Mouse (Mus musculus) left cerebral cortex, adult 6 months (tissue): ENCODE results near the gene Stk16. TPM values are rescaled to one million over a fixed set of nuclear protein-coding genes. Genes with fewer than 3 reads are reported as not detected.

Experiments used
- long read RNA-seq, 2 experiments: library from polyadenylated mRNA; unstranded; transcript quantifications; one replicate each; pipeline ENCODE4 v2.0.0; 2019 to 2020
- polyA plus RNA-seq: library from polyadenylated mRNA; unstranded; fragments of <200 nt; fragmentation: Nextera tagmentation; gene quantifications from 2 replicates; pipeline ENCODE4 v1.2.3, GENCODE M21; 2021

The Stk16 gene
- 79.4 and 83.1 TPM in 2 replicates for polyA plus RNA-seq
- long read RNA-seq, experiment 1, transcript Stk16-216 (8 exons, 1,500 nt), result minor isoform, 10 of 465 reads
- long read RNA-seq, experiment 1, transcript Stk16-201 (8 exons, 2,876 nt), result major isoform, 255 of 465 reads
- long read RNA-seq, experiment 1, partial matches to known transcripts, result 10 of 465 reads
- long read RNA-seq, experiment 1, other reads (novel, unspliced or antisense), result 185 of 465 reads
- long read RNA-seq, experiment 2, transcript Stk16-201 (8 exons, 2,876 nt), result major isoform, 49 of 89 reads
- long read RNA-seq, experiment 2, partial matches to known transcripts, result 7 of 89 reads
- long read RNA-seq, experiment 2, other reads (novel, unspliced or antisense), result 25 of 89 reads

DNA sequence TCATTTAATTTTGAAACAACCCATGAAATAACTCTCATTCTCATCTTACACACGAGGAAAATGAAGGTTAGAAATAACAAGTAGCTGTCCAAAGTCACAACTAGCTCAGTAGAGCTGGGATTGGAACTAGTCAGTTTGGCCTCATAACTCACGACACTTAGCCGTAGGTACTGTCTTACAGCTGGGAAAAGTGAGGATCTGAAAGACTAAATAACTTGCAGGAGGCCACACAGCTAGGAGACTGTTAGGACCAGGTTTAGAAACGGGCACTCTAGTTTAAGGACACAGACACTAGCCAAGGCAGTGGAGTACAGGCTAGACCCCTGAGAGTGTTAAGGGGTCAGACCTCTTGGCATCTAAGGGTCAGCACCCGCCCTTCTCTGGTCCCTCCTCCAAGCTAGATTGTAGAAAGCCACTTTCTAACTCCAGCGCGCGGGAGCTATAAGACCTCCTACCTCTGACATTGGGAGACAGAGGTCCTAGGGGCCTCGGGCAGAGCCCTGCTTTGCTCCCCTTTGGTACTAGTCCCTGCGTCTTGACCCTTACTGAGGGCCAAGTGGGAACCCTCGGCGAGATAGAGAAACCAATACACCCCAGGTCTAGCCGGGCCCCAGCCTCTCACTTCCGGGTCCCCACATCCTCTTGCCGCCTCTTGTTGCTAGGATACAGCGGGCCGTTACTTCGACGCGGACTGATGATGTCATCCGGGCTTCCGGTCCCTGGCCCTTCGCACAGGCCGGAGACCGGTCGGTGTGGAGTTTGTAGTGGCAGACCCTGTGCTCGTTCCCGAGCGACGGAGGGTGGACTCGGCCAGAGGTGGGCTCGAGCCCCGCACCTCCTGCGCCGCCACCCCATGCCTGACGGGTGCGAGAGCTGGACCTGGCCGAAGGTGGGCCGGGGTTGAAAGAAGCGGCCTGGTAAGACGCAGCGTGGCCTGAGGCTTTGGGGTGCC is at the start of gene Stk16, which contains the start of gene Glb1l:
Stk16 (plus strand) TSS at position 703 of the 952 bp plus-strand sequence.
Glb1l (minus strand) TSS at position 678 of the 952 bp plus-strand sequence.

DNA sequence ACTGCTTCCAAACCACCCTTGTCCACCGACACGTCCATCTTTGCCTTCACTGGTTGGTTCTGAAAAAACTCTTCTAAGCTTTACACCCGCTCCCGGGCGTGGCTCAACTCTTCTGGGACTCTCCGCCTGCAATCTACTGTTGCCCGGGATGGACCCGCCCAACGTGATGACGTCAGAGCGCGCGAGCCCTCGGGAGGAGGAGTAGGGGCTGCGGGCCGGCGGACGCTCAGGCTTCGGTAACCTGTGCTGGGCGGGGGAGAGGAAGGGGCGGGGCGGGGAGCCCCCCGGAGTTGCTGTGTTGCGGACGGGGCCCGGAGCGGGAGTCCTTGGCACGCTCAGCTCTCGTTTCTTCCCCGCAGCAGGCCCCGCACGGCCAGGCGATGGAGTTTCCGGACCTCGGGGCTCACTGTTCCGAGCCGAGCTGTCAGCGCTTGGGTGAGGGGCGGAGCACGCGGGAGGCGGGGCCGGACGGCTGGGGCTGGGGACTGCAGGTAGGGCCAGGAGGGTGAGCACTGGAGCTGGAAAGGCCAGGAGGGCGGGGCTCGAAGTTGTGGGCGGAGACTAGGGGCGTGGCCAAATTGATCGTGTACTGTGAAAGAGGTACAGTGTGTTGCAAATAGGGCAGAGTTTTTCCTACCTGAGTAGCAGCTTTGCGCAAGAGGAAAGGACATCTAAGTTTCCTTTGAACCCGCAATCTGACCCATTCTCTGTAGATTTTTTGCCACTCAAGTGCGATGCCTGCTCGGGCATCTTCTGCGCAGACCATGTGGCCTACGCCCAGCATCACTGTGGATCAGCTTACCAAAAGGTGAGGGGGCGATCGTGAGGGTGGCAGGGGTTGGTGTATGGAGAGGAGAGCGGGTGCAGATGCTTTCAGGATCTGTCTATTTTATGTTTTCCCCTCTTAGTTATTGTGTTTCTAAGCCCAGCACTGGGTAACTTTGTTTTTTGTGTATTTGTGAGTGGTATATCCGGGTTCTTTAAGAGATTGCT is 41.9 kb upstream of the Stk16 start, which contains the start of gene Zfand2b:
Zfand2b (plus strand) TSS at position 175 of the 993 bp plus-strand sequence.

DNA sequence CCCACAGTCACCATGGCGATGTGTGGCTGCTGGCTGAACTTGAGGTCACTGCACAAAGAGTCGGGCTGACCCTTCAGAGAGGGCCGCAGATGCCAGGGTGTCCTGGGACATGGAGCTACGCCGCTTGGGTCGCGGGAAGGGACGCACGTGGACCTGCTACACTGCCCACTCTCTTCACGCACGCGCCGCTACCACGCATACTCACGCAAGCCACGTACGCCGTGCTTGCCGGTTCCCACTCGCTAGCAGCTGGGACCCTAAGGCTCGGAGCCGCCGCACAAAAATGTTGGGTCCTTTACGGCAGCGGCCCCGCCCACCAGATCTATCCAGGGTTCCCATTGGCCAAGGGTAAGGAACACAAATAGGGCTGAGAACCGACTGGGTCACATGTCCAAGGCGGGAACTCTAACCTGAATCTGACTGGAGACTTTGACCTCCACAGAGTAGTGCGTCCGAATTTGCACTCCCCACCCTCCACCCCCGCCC is 30.5 kb upstream of the Stk16 start, which contains the start of gene Abcb6:
Abcb6 (minus strand) TSS at position 288 of the 486 bp plus-strand sequence.

DNA sequence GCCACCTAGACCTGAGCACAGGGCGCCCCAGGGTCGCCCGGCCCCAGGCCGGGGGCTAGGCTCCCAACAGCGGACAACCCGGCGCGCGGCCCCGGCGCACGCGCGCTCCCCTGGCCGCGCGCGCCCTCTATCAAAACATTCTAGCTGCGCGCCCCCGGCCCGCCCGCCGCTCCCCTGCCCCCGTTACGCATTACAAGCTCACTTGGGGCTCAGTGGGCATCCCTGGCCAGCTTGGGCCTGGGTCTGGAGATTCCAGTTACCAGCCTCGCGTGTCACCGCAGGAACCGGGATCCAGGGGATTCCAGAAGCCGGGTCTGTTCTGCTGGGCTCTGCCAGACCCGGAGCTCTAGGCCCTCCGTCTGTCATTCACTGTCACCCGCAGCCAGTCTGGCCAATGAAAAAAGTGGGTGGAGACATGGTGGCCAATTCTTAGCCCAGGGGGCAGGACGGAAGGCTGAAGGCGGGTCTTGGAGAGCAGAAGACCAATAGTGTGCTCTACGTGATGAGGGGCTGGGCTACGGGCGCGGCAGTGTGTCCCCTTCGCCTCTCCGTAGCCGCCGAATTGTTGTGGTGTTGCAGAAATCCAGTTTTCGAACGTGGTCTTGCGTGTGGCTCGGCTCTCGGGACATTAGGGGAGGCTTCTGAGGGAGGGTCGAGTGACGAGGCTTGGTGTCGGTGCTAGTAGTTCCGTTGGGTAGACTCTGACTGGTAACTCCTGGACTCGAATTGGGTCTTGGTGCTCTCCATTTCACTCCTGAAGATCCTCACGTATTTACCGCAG is 18.8 kb upstream of the Stk16 start, which contains the start of the genes Ankzf1 and Atg9a:
Ankzf1 (plus strand) TSS at position 530 of the 781 bp plus-strand sequence.
Atg9a (minus strand) TSS at position 575 of the 781 bp plus-strand sequence.

DNA sequence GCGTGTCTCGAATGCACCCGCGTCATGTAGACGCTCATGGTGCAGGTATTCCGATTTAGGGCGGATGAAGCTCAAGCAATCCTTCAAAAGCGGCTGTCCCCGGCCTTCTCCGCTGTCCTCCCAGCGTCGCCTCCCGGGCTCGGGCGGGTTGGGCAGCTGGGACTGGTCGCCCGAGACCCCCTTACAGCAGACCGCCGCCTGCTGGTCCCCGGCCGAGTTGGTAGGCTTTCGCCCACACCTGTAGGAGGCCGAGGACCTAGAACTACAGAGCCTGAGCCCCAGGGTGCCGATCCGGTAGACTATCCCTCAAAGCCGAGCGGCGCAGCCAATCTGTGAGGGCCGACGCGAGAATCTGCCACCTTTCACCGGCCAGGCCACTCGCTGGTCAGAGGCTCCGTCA is 8.9 kb downstream of the Stk16 start, which contains the start of gene Tuba4a:
Tuba4a (minus strand) TSS at position 335 of the 400 bp plus-strand sequence.

DNA sequence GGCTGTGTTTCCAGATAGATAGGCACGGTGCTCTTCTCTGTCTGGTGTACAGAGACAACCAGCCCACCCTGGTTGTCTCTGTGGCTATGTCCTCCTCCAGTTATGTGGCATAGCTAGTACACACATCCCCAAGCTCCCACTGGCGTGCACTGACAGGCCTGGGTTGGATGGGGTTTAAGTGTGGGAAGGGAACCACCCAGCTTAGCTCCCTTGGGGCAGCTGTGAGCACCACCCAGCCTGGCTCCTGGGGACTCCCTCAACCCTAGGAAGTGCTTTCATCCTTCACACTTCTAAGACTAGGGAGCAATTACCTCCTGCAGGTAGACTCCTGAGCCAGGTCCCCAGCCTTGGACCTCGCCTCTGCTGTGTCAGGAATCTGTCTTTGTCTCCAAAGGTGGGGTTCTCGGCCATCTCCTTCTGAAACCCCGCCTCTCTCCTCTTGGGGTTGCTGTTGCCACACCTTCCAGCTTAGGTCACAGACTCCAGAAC is 21.1 kb downstream of the Stk16 start, which contains the start of gene A630095N17Rik:
A630095N17Rik (minus strand) TSS at position 439 of the 489 bp plus-strand sequence.

DNA sequence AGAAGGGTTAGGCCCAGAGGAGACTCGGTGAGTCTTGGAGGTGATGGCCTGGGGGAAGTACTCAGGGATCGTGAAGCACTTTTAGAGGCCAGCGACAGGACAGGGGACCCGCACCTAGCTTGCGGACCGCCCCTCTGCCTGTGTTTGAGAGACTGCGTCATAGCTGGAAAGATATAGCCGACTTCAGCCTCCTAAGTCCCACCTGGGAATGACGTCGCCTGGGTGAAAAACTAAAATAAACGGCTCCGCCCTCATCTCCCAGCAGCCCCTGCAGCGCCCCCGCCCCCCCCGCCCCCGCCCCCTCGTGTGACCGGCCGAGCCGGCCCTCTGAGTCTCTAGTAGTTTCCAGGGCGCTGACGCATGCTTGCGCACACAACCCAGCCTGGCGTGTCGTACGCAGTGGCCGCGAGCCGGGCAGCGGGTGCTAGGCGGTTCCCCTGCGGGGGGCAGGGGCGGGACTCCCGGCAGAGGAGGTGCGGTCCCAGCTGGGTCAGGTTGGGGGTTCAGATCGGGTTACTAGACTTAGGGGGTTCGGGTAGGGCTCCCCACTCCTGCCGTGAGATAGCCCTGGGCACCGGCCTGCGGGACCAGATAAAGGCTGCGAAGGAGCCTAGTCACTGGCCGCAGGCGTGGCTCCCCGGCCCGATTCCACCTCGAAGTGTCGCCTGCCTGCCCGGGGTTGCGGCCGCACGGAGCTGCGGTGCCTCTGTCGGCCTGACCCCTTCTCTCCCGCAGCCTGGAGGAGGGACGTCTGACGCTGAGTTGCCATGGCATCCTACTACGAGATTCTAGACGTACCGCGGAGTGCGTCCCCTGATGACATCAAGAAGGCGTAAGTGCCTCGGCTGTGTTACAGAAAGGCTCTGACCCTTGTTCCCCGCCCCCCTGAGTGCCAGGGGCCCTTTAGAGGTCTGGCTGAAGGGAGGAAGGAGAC is 25.7 kb downstream of the Stk16 start, which contains the start of gene Dnajb2:
Dnajb2 (plus strand) TSS at position 290 of the 934 bp plus-strand sequence.

DNA sequence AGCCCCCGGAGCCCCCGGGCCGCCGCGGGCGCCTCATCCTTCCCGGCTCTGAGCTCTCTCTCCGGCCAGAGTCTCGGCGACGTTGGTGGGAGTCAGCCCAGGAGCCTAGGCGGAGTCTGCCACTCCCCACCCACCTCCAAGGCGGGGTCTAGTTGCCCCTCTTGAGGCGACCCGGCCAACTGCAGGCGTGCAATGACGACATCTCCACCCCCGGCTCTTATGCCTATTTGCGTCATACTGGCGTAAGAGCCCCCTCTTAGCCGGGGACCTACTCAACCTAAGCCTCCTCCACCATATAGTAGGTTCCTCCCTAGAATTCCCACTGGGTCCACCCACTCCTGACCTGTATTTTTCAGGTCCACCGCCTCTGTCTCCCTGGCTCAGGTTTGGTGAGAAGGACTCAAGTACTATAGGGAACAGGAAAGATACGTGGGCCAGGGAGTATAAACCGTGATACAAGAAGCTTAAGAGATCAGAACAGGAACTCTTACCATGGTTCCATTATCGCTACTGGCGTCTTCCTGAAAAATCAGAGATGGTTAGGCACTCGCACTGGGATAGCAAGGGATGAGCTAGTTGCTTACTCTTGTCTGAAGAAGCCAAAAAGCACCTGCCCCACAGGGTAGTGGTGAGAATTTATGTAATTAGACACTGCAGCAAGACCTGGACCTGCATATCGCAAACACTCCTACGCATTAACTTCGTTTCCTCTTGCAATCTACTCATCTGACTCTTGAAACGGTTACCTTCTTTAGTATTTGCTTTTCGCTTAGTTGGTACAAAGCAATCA is 53.6 kb downstream of the Stk16 start, which contains the start of gene Ptprn:
Ptprn (minus strand) TSS at position 412 of the 790 bp plus-strand sequence.

Other genes starting within 250 kb of the Stk16 start
- gene Nhej1, start 85.6 kb upstream of the Stk16 start, polyA plus RNA-seq, result 4.1 and 5.2 TPM in 2 replicates
- gene Slc23a3, start 76.9 kb upstream of the Stk16 start, polyA plus RNA-seq, result 2.5 and 3.6 TPM in 2 replicates
- 8.7 and 17.8 TPM in 2 replicates for gene Cnppd1, start 68.1 kb upstream of the Stk16 start, polyA plus RNA-seq
- gene Retreg2, start 68.1 kb upstream of the Stk16 start, polyA plus RNA-seq, result 51.8 and 214 TPM in 2 replicates
- 36.1 and 43.8 TPM in 2 replicates for gene Zfand2b, start 42.2 kb upstream of the Stk16 start, polyA plus RNA-seq
- 10.6 and 12.0 TPM in 2 replicates for gene Abcb6, start 30.4 kb upstream of the Stk16 start, polyA plus RNA-seq
- 12.1 and 13.1 TPM in 2 replicates for gene Ankzf1, start 18.7 kb upstream of the Stk16 start, polyA plus RNA-seq
- 44.9 and 63.6 TPM in 2 replicates for gene Atg9a, start 18.6 kb upstream of the Stk16 start, polyA plus RNA-seq
- 1.8 and 2.2 TPM in 2 replicates for gene Glb1l, start within 50 bp of the Stk16 start, polyA plus RNA-seq
- gene Tuba4a, start 9.0 kb downstream of the Stk16 start, polyA plus RNA-seq, result 232 and 261 TPM in 2 replicates
- not detected in 2 replicates for gene A630095N17Rik, start 21.3 kb downstream of the Stk16 start, polyA plus RNA-seq
- gene Dnajb2, start 25.6 kb downstream of the Stk16 start, polyA plus RNA-seq, result 57.8 and 73.1 TPM in 2 replicates
- gene Ptprn, start 53.7 kb downstream of the Stk16 start, polyA plus RNA-seq, result 113 and 159 TPM in 2 replicates
- 215 and 275 TPM in 2 replicates for gene Resp18, start 67.6 kb downstream of the Stk16 start, polyA plus RNA-seq
- gene Dnpep, start 107.2 kb downstream of the Stk16 start, polyA plus RNA-seq, result 81.6 and 92.2 TPM in 2 replicates
- gene Des, start 149.5 kb downstream of the Stk16 start, polyA plus RNA-seq, result 1.2 and 1.5 TPM in 2 replicates
- gene Speg, start 164.5 kb downstream of the Stk16 start, polyA plus RNA-seq, result 46.1 and 63.7 TPM in 2 replicates
- gene Gmppa, start 225.1 kb downstream of the Stk16 start, polyA plus RNA-seq, result 27.0 and 29.7 TPM in 2 replicates
- 2.7 and 3.6 TPM in 2 replicates for gene Asic4, start 239.6 kb downstream of the Stk16 start, polyA plus RNA-seq